Mouse (Mus musculus) brain, adult 10 weeks (tissue): ENCODE measurements around the gene Kcnj3. TPM values are rescaled to one million over a fixed set of nuclear protein-coding genes. Genes with fewer than 3 reads are reported as not detected.

Source experiments
- polyA plus RNA-seq: library from polyadenylated mRNA; stranded (reverse); fragments of 350-450 nt; fragmentation: Illumina TruSeq; extraction: RNeasy Lipid Tissue Mini Kit (QIAGEN cat#74804); gene quantifications from one replicate; pipeline ENCODE4 v1.2.3, GENCODE M21; 2015; ENCODE audit warnings: low read depth, low replicate concordance

Kcnj3 gene
- polyA plus RNA-seq, result 81.3 TPM

DNA sequence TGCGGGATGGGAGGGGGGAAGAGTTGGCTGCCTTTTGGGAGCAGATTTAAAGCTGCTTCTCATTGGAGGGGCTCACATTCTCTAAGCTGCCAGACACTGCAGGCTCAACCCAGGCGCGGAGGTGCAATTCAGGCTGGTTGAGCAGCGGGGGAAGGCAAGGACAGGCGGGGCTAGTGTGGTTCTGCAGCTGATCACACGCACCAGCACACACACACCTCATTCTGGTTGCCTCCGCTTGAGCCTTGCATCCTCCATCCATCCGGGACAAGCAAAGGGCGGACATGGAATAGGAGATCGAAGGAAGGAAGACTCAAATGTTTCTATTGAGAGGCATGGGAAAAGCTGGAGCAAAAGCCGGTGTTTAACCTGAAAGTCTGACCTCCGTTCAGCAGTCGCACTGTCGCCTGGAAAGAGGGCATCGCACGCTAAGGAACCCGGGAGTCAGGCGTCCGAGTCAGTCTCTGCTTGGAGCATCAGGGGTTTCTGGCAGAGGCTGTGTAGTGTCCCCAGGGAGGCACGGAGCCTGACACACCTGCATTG, at the start of gene Kcnj3:
TSS of gene Kcnj3 (plus strand) at position 250 of the 540 bp plus-strand sequence.

